Mouse (Mus musculus) forebrain, postnatal 0 days (tissue): ENCODE results near the gene Spsb2. TPM values are rescaled to one million over a fixed set of nuclear protein-coding genes. Genes with fewer than 3 reads are reported as not detected.
"Not testable (repeated sequence)": the region's sequence is repeated elsewhere in the genome, so short reads cannot be mapped to it uniquely, and the experiment has no call there.

Experiments used
- ATAC-seq: fragments of 200-750 bp; cut with Nextera tagmentation; 2 replicates; pipeline ENCODE4 v1.8.0; 2017; ENCODE audit warnings: mild to moderate bottlenecking, moderate library complexity
- DNase-seq: peaks from one replicate; pipeline ENCODE4 v3.0.0-alpha.2; 2015
- H3K27ac ChIP-seq: fragments of 300-500 bp; sonication (generic); 2 replicates; pipeline ENCODE4 v1.5.1; 2014; ENCODE audit warnings: low read depth, mild to moderate bottlenecking, antibody characterized with exemption, low read length, moderate library complexity, mixed read lengths
- H3K27me3 ChIP-seq: fragments of 300-500 bp; sonication (generic); 2 replicates; pipeline ENCODE4 v1.6.1; 2014; ENCODE audit warnings: mild to moderate bottlenecking, low read length, mixed read lengths; ENCODE audit not compliant: insufficient read depth
- H3K36me3 ChIP-seq: fragments of 300-500 bp; sonication (generic); 2 replicates; pipeline ENCODE4 v1.6.1; 2014; ENCODE audit warnings: mild to moderate bottlenecking, moderate library complexity; ENCODE audit not compliant: insufficient read depth
- H3K4me1 ChIP-seq: fragments of 300-500 bp; sonication (generic); 2 replicates; pipeline ENCODE4 v1.6.1; 2014; ENCODE audit warnings: antibody characterized with exemption; ENCODE audit not compliant: insufficient read depth
- H3K4me2 ChIP-seq: fragments of 300-500 bp; sonication (generic); 2 replicates; pipeline ENCODE4 v1.6.1; 2014; ENCODE audit warnings: low read depth, mild to moderate bottlenecking, moderate library complexity
- H3K4me3 ChIP-seq: fragments of 300-500 bp; sonication (generic); 2 replicates; pipeline ENCODE4 v1.5.1; 2014; ENCODE audit warnings: low read depth, low read length, mixed read lengths
- H3K9ac ChIP-seq: fragments of 300-500 bp; sonication (generic); 2 replicates; pipeline ENCODE4 v1.6.1; 2014; ENCODE audit warnings: mild to moderate bottlenecking
- H3K9me3 ChIP-seq: fragments of 300-500 bp; sonication (generic); 2 replicates; pipeline ENCODE4 v1.6.1; 2016; ENCODE audit warnings: low read length
- CTCF ChIP-seq: sonication (generic); IDR thresholded peaks from 2 replicates; pipeline ENCODE4 v1.5.1; 2016; ENCODE audit warnings: antibody characterized with exemption, control low read depth, low read depth
- WGBS: fragments of 180-500 bp; shearing (Covaris S2); extraction: QIAGEN DNeasy Blood & Tissue Kit; methylation state at CpG from one replicate; pipeline ENCODE4 v1.1.7; 2014; 5-methylcytosine and 5-hydroxymethylcytosine counted together
- polyA plus RNA-seq: library from polyadenylated mRNA; unstranded; fragments of >200 nt; fragmentation: Nextera tagmentation; extraction: Ambion mirVana; gene quantifications from 2 replicates; pipeline ENCODE4 v1.2.1, GENCODE M21; 2015
- total RNA-seq: library from RNA; depleted of rRNA; stranded (reverse); fragments of >200 nt; gene quantifications from 2 replicates; pipeline ENCODE4 v1.2.3, GENCODE M21; 2014

Spsb2 gene
- total and polyA plus RNA-seq, 2 experiments from 2014 or later: 6.0 to 7.0 TPM

- Histone ChIP-seq H3K4me3 (no peak overlapping the region), H3K4me1 (no peaks in the 10 kb centered on the region), H3K9ac (no peak overlapping the region), H3K9me3 (no peaks in the 10 kb centered on the region), H3K27me3 (no peaks in the 10 kb centered on the region), H3K4me2 (no peak overlapping the region), H3K27ac (no peak overlapping the region), H3K36me3 (no peaks in the 10 kb centered on the region)
- TF ChIP-seq CTCF: no peak
- DNase-seq: no peak
- 42% methylated on average over 4 of the region's 4 CpGs for WGBS
- ATAC-seq: no peak
Measured at GRCm38 (mm10) chr6:124795781-124796180, 12.7 kb upstream of the Spsb2 start.

GRCm38 (mm10) chr6:124796200-124796599, 12.3 kb upstream of the Spsb2 start:
- no peak overlapping the region for H3K27ac ChIP-seq
- no peaks in the 10 kb centered on the region for H3K27me3 ChIP-seq
- ATAC-seq (no peak), DNase-seq (no peak)
- TF ChIP-seq CTCF: no peak
- H3K9ac ChIP-seq: no peak overlapping the region
- 86% methylated on average over 2 of the region's 2 CpGs for WGBS
- no peaks in the 10 kb centered on the region for H3K4me1 ChIP-seq
- H3K36me3 ChIP-seq: no peaks in the 10 kb centered on the region
- H3K4me2 ChIP-seq: no peak overlapping the region
- H3K4me3 ChIP-seq: no peak overlapping the region
- H3K9me3 ChIP-seq: no peaks in the 10 kb centered on the region

- ATAC-seq, H3K27me3 ChIP-seq, H3K27ac ChIP-seq, H3K9ac ChIP-seq, H3K36me3 ChIP-seq, H3K4me2 ChIP-seq, H3K4me3 ChIP-seq, H3K4me1 ChIP-seq, H3K9me3 ChIP-seq, DNase-seq: not testable (repeated sequence)
- 25% methylated on average over 4 of the region's 9 CpGs for WGBS
Measured at GRCm38 (mm10) chr6:124802400-124802799, 6.1 kb upstream of the Spsb2 start.

GRCm38 (mm10) chr6:124803061-124803460, 5.4 kb upstream of the Spsb2 start:
- Histone ChIP-seq H3K4me1 (no peaks in the 10 kb centered on the region), H3K9me3 (no peaks in the 10 kb centered on the region), H3K27ac (no peak overlapping the region), H3K9ac (no peak overlapping the region), H3K36me3 (no peaks in the 10 kb centered on the region), H3K4me3 (no peak overlapping the region), H3K4me2 (no peak overlapping the region), H3K27me3 (no peaks in the 10 kb centered on the region)
- DNase-seq (no peak), ATAC-seq (no peak)
- no peak for TF ChIP-seq CTCF
- WGBS: 77% methylated on average over 3 of the region's 3 CpGs

- WGBS: 97% methylated on average over 4 of the region's 4 CpGs
- not testable (repeated sequence) for ATAC-seq, H3K4me2 ChIP-seq, H3K27ac ChIP-seq, H3K9me3 ChIP-seq, H3K36me3 ChIP-seq, DNase-seq, H3K4me1 ChIP-seq, H3K4me3 ChIP-seq, H3K9ac ChIP-seq, H3K27me3 ChIP-seq
Measured at GRCm38 (mm10) chr6:124803691-124804090, 4.8 kb upstream of the Spsb2 start.

GRCm38 (mm10) chr6:124804341-124804740, 4.1 kb upstream of the Spsb2 start:
- Histone ChIP-seq H3K36me3 (no peaks in the 10 kb centered on the region), H3K27ac (no peak overlapping the region), H3K9ac (no peak overlapping the region), H3K4me1 (peaks cover 6% of the 10 kb centered on the region; the same call in 1 of the 2 replicates), H3K4me3 (no peak overlapping the region), H3K4me2 (no peak overlapping the region), H3K9me3 (no peaks in the 10 kb centered on the region), H3K27me3 (no peaks in the 10 kb centered on the region)
- 86% methylated on average over 3 of the region's 3 CpGs for WGBS
- TF ChIP-seq CTCF: no peak
- ATAC-seq: no peak
- no peak for DNase-seq

GRCm38 (mm10) chr6:124805341-124806321, 2.8 kb upstream of the Spsb2 start:
- H3K4me1 ChIP-seq: peaks cover 10% of the 10 kb centered on the region
- WGBS: 4% methylated on average over 34 of the region's 34 CpGs
- H3K4me2 ChIP-seq: peak overlapping the region; percentile 76
- ATAC-seq: peak; percentile 93
- H3K27me3 ChIP-seq: no peaks in the 10 kb centered on the region
- peak; percentile 96 for DNase-seq
- peak overlapping the region; percentile 86 for H3K27ac ChIP-seq
- peak; percentile 62 for TF ChIP-seq CTCF
- H3K36me3 ChIP-seq: peaks cover 4% of the 10 kb centered on the region; the same call in 1 of the 2 replicates
- peak overlapping the region; percentile 38 for H3K4me3 ChIP-seq
- peak overlapping the region; percentile 51 for H3K9ac ChIP-seq
- H3K9me3 ChIP-seq: no peaks in the 10 kb centered on the region
